Mouse (Mus musculus): Measurements from ENCODE around the gene Zbtb16.

DNA sequence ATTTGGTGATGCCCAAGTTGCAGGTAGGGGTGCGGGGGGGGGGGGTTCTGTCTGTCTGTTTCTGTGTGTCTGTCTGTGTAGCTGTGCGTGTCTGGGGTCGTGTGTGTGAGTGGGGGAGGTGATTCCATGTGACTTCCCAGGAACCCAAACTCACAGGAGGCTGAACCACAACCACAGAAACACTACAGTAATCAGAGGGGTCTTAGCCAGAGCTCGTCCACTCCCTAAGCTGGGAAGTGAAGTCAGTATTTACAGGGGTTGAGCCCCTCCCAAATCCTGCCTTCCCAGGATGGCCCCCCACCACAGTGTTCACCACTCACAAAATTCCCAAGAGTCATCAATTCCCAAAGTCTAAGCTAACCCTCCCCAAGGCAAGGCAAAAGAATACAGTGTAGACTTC is 18.1 kb downstream of the Zbtb16 start:
- TF ChIP-seq GATA1 (IDR thresholded peaks at IDR 0.05; ENCODE audit: low read length) = no peak
- TF ChIP-seq TAL1 (IDR thresholded peaks at IDR 0.05; ENCODE audit: low read length) = no peak
